Mouse (Mus musculus) liver, adult 2 months (tissue): Measurements from ENCODE around the gene Zfp740.

Source experiments
- CTCF ChIP-seq: fragments of 200-500 bp; IDR thresholded peaks from 2 replicates; pipeline ENCODE4 v1.5.1; 2011; ENCODE audit warnings: low read depth, low read length, control low read depth
- POLR2A ChIP-seq: fragments of 200-500 bp; IDR thresholded peaks from 2 replicates; pipeline ENCODE4 v1.6.1; 2011; ENCODE audit warnings: low read length, control low read depth; ENCODE audit not compliant: insufficient read depth; ENCODE audit errors: extremely low read depth

DNA sequence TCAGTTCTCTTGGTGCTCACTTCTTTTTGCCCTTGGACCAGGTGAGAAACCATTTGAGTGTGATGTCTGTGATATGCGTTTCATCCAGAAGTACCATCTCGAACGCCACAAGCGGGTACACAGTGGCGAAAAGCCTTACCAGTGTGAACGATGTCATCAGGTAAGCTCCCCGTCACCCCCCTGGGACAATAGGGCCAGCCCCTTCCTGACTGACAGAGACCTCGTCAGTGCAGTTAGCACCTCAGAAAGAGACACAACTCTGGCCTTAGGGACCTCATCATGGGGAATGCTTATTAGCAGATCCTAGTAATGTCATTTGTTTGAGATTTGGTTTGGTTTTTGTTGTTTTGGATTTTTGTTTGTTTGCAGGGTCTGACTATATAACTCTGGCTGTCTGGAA, 6.1 kb downstream of the Zfp740 start:
- TF ChIP-seq CTCF (no peak), POLR2A (no peak)
